Mouse (Mus musculus): ENCODE measurements around the gene Tent5c.
A peak's percentile ranks its signal among the peaks of the same experiment; 100 is the strongest.
"Not testable (repeated sequence)": the region's sequence is repeated elsewhere in the genome, so short reads cannot be mapped to it uniquely, and the experiment has no call there.

Tent5c gene

GRCm38 (mm10) chr3:100439088-100439487 is 50.0 kb downstream of the Tent5c start:
- DNase-seq (ENCODE audit: low spot score in 2 of 2) = no peak

GRCm38 (mm10) chr3:100438461-100439002 is 50.6 kb downstream of the Tent5c start:
- DNase-seq (ENCODE audit: low spot score in 2 of 2) = no peak

- no peak for DNase-seq (ENCODE audit: low spot score in 2 of 2)
These were observed 52.4 kb downstream of the Tent5c start for GRCm38 (mm10) chr3:100436756-100437155.

GRCm38 (mm10) chr3:100431705-100432104 is 57.4 kb downstream of the Tent5c start:
- DNase-seq (ENCODE audit: low spot score in 2 of 2) = no peak

GRCm38 (mm10) chr3:100430731-100431130 is 58.4 kb downstream of the Tent5c start:
- DNase-seq (ENCODE audit: low spot score in 2 of 2) = no peak

- DNase-seq (ENCODE audit: low spot score in 2 of 2) = no peak
These were observed 59.0 kb downstream of the Tent5c start for GRCm38 (mm10) chr3:100430101-100430500.

- DNase-seq (ENCODE audit: low spot score in 2 of 2) = no peak
These were observed 59.5 kb downstream of the Tent5c start for GRCm38 (mm10) chr3:100429667-100430066.

GRCm38 (mm10) chr3:100427548-100427947 is 61.6 kb downstream of the Tent5c start:
- DNase-seq (ENCODE audit: low spot score in 2 of 2) = no peak

- peak in 1 of 2 experiments; percentile 53 for DNase-seq (ENCODE audit: low spot score in 2 of 2)
These were observed 66.5 kb downstream of the Tent5c start for GRCm38 (mm10) chr3:100422392-100423167.

- peak; percentile 24 to 74 for DNase-seq (ENCODE audit: low spot score in 2 of 2)
These were observed 67.8 kb downstream of the Tent5c start for GRCm38 (mm10) chr3:100421354-100421753.

GRCm38 (mm10) chr3:100420691-100421056 is 68.5 kb downstream of the Tent5c start:
- no peak for DNase-seq (ENCODE audit: low spot score in 2 of 2)

- no peak for DNase-seq (ENCODE audit: low spot score in 2 of 2)
These were observed 69.0 kb downstream of the Tent5c start for GRCm38 (mm10) chr3:100419962-100420690.

- no peak for DNase-seq (ENCODE audit: low spot score in 2 of 2)
These were observed 70.7 kb downstream of the Tent5c start for GRCm38 (mm10) chr3:100418387-100418786.

- peak; percentile 33 to 48 for DNase-seq (ENCODE audit: low spot score in 2 of 2)
These were observed 71.3 kb downstream of the Tent5c start for GRCm38 (mm10) chr3:100417772-100418311.

- no peak for DNase-seq (ENCODE audit: low spot score in 2 of 2)
These were observed 73.5 kb downstream of the Tent5c start for GRCm38 (mm10) chr3:100415671-100416070.

- not testable (repeated sequence) for DNase-seq (ENCODE audit: low spot score in 2 of 2)
These were observed 75.5 kb downstream of the Tent5c start for GRCm38 (mm10) chr3:100413586-100413985.

GRCm38 (mm10) chr3:100411945-100412344 is 77.2 kb downstream of the Tent5c start:
- DNase-seq (ENCODE audit: low spot score in 2 of 2) = no peak

- DNase-seq (ENCODE audit: low spot score in 2 of 2) = no peak
These were observed 79.8 kb downstream of the Tent5c start for GRCm38 (mm10) chr3:100409280-100409679.

- no peak for DNase-seq (ENCODE audit: low spot score in 2 of 2)
These were observed 80.6 kb downstream of the Tent5c start for GRCm38 (mm10) chr3:100408351-100409043.

GRCm38 (mm10) chr3:100402656-100403055 is 86.5 kb downstream of the Tent5c start:
- DNase-seq (ENCODE audit: low spot score in 2 of 2) = no peak

All from frontal cortex, postnatal 36 days (tissue).